Mouse (Mus musculus): ENCODE results near the gene Dnm1. TPM values are rescaled to one million over a fixed set of nuclear protein-coding genes. Genes with fewer than 3 reads are reported as not detected.

Dnm1 gene
- polyA plus RNA-seq, 1 experiment from 2014 or later = 18.0 TPM

DNA sequence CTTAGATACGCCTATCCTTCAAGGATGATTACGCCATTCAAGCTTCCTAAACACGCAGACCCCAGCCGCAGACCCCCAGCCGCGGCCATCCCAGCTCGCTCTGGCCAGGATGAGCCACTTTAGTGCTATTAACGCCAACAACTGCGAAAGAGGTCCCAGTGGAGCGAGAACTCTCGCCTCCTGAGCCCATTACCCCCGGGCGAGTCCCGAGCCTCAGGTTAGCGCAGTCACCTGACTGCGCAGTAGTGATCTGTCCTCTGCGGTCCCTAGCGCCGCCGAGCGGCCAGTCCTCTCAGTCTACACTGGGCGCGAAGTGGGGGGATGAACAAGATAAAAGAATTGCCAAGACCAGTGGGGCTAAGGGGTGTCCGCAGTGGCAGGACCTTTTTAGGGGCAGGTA lies 8.3 kb upstream of the Dnm1 start:
- ATAC-seq = no peak
- ChIA-PET POLR2A (no interaction called here), CTCF (interaction anchor here (0.8 kb wide), 1 partner anchor 59 kb away, joined by 3 read pairs; no protein-coding TSS in a partner anchor)
- no peak for TF ChIP-seq CTCF (IDR thresholded peaks at IDR 0.05)
- H3K27me3 ChIP-seq = no peaks in the 10 kb centered on the region
- DNase-seq (ENCODE audit: low read depth, low spot score) = no peak
- in situ Hi-C loops (cut with MboI; ENCODE audit: low pct_unique_long_range_greater_than_20kb) = no loop called here

DNA sequence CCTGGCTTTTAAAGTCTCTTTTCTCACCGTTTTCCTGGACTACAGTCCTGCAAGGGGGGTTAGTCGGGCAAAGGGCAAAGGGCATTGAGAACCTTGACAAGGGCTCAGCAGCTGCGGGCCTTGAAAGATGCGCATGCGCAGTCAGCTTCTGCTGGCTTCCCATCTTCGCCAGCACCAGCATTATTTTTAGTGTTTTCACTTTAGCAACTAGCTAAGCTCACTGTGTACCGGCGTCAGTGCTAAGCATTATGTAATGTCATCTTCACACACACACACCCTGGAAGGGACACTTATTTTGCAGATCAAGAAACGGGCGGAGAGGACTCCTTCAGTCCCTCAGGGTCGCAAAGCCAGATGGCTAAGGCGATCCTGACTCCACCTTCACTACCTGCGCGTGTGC lies 7.6 kb upstream of the Dnm1 start:
- ChIA-PET CTCF (interaction anchor here (0.8 to 1.1 kb wide), 3 partner anchors 19 to 58 kb away, joined by 3 read pairs; no protein-coding TSS in a partner anchor), POLR2A (no interaction called here)
- in situ Hi-C loops (cut with MboI; ENCODE audit: low pct_unique_long_range_greater_than_20kb) = no loop called here
- H3K27me3 ChIP-seq = no peaks in the 10 kb centered on the region
- no peak for TF ChIP-seq CTCF (IDR thresholded peaks at IDR 0.05)
- no peak for DNase-seq (ENCODE audit: low read depth, low spot score)
- ATAC-seq = no peak

DNA sequence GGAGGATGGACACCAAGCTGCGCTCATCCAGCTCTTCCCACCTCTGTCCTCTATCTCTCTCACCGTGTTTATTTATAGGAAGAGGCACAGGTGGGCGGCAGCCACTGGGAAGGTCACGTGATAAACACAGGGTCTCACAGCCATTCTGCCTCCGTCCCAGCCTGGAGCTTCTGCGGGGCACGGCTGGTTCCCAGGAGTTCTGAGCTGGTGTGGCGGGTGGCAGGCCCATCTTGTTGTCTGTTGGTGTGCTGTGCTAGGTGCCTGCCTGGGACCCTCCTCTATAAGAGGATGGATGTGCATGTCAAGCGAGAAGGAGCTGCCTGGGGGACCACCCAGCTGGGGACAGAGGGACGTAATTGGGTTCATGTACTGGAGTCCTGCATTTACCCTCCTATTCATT lies 5.2 kb upstream of the Dnm1 start:
- in situ Hi-C loops (cut with MboI; ENCODE audit: low pct_unique_long_range_greater_than_20kb) = no loop called here
- H3K27me3 ChIP-seq = no peaks in the 10 kb centered on the region
- ATAC-seq = no peak
- CTCF ChIA-PET = no interaction called here
- no peak for TF ChIP-seq CTCF (IDR thresholded peaks at IDR 0.05)
- POLR2A ChIA-PET = no interaction called here
- DNase-seq (ENCODE audit: low read depth, low spot score) = no peak

DNA sequence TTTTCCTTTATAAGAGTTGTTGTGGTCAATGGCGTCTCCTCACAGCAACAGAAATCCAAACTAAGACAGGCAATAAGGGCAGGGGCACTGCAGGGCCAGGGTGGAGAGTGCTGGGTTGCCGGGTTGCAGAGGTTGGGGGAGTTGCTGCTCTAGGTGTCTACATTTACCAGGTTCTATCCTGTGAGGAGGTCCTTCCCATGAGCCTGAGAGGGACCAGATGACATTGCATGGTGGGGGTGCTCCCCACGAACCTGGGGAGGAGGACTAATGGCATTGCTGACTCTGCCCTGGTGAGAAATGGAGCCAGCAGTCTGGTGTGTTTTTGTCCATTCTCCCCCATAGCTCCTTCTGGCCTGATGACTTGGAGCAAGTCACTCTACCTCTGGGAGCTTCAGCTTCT lies 4.6 kb upstream of the Dnm1 start:
- H3K27me3 ChIP-seq = no peaks in the 10 kb centered on the region
- in situ Hi-C loops (cut with MboI; ENCODE audit: low pct_unique_long_range_greater_than_20kb) = no loop called here
- ChIA-PET POLR2A (no interaction called here), CTCF (interaction anchor here (1.5 kb wide), 1 partner anchor 47 kb away, joined by 5 read pairs; no protein-coding TSS in a partner anchor)
- DNase-seq (ENCODE audit: low read depth, low spot score) (no peak), ATAC-seq (no peak)
- TF ChIP-seq CTCF (IDR thresholded peaks at IDR 0.05) = no peak

DNA sequence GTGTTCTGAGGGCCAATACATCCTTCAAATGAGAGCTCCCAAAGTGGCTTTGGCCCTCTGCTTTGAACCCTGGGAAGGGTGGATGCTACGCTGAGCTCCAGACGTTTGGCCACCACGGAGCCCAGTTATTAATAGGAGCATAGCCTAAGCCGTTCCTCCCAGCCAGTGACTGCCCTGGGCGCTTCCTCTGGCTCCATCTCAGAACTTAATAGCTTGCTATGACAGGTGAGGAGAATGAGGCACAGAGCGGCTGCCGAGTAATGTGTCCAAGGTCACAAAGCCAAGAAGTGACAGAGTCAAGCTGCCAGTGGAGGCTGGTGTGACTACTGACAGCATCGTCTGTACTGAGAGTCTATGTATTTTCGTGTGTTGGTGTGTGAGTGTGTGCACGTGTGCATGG lies 3.1 kb upstream of the Dnm1 start:
- no peaks in the 10 kb centered on the region for H3K27me3 ChIP-seq
- DNase-seq (ENCODE audit: low read depth, low spot score) (no peak), ATAC-seq (no peak)
- POLR2A ChIA-PET = no interaction called here
- in situ Hi-C loops (cut with MboI; ENCODE audit: low pct_unique_long_range_greater_than_20kb) = no loop called here
- no peak for TF ChIP-seq CTCF (IDR thresholded peaks at IDR 0.05)
- CTCF ChIA-PET = interaction anchor here (1.5 to 1.6 kb wide), 3 partner anchors 49 to 96 kb away, joined by 3 to 5 read pairs (median 3); no protein-coding TSS in a partner anchor

DNA sequence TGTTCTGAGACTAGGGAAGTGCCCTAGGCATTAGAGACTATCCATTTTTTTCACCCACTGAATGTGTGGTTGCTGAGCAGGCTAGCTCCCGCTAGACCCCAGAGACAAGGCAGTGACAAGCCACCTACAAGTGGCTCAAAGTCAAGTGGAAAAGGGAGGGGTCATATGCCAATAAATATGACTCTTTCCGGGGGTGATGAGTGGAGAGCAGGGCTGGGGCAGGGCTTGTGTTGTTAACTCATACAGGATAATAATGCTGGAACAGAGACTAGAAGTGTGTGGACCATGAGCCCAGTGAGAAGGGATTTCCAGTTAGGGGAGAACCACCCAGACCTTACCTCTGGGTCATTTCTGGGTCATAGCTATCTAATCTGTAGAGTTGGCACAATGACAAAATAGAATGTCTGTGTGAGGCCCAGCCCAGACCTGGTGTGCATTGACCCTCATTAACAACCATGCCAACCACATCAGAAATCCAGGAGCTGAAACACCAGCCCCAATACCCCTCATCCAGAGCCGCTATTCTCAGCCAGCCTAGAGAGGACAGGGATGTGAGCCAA lies 1.3 kb upstream of the Dnm1 start:
- DNase-seq (ENCODE audit: low read depth, low spot score) (no peak), ATAC-seq (no peak)
- POLR2A ChIA-PET = no interaction called here
- no peak for TF ChIP-seq CTCF (IDR thresholded peaks at IDR 0.05)
- no peaks in the 10 kb centered on the region for H3K27me3 ChIP-seq
- CTCF ChIA-PET = interaction anchor here (1.0 to 1.5 kb wide), 3 partner anchors 19 to 51 kb away, joined by 3 to 4 read pairs (median 3); no protein-coding TSS in a partner anchor
- in situ Hi-C loops (cut with MboI; ENCODE audit: low pct_unique_long_range_greater_than_20kb) = loop anchor here (5.0 kb wide), 1 partner anchor 42 kb away; no protein-coding TSS in a partner anchor

DNA sequence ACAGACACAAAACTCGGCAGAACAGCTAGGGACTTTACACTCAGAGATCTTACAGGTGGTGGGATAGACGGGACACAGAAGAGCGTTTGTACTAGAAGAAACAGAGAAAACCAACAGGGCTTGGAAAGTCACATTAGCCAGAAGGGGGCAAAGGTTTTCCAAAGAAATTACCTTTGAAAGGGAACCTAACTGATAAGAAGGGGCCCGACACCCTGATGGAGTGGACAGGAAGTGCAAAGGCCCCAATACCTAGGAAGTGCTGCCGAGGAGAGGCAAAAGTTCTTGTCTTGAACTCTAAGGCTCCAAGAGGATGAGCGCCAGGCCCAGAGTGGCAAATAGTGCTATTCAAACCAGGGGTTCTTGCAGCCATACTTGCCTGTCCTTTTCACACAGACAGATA lies 698 bp upstream of the Dnm1 start:
- TF ChIP-seq CTCF (IDR thresholded peaks at IDR 0.05) = no peak
- H3K27me3 ChIP-seq = no peaks in the 10 kb centered on the region
- DNase-seq (ENCODE audit: low read depth, low spot score) (no peak), ATAC-seq (no peak)
- ChIA-PET CTCF (interaction anchor here (0.9 to 1.2 kb wide), 2 partner anchors 19 to 29 kb away, joined by 4 to 5 read pairs; no protein-coding TSS in a partner anchor), POLR2A (no interaction called here)
- in situ Hi-C loops (cut with MboI; ENCODE audit: low pct_unique_long_range_greater_than_20kb) = loop anchor here (5.0 kb wide), 1 partner anchor 42 kb away; no protein-coding TSS in a partner anchor

DNA sequence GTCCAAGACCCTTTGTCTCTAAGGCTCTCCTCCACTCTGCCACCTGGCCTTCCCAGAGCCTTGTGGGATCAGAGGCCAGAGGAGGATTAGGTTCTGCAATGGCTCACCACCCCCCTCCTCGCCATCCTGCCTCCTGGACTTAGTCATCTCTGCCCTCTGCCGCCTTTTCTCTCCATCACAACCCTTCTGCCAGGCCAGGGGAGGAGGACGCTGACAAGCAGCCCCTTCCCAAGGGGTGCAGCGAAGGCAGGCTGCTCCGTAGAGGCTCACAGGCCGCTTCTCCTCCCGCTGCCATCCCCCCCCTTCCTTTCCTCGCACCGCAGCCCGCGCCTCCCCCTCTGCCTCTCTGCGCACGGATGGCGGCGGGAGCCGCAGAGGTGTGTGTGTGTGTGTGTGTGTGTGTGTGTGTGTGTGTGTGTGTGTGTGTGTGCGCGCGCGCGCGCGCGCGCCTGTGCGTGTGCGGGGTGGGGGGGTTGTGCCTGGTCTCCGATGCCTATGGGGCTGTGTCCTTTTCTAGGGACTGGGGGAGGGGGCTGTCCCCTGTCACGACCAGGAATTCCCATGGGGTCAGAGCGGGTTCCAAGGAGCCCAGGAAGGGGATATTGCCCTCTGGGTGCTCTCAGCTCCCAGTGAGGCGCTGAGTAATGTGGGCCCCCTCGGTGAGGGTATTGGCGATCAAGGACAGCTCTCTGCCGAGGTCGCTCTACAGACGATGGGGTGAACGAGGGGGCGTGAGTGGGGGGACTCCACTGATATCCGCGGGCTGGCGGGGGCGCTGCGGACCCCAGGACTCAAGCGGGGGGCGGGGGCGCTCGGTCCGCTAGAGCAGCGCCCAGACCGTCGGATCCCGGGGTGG lies 759 bp downstream of the Dnm1 start, which contains the start of gene Ciz1:
Ciz1 (plus strand) TSS at position 177 of the 856 bp plus-strand sequence.
- ChIA-PET CTCF (interaction anchor here (1.1 to 1.6 kb wide), 3 partner anchors 15 to 44 kb away, joined by 3 to 5 read pairs (median 4); no protein-coding TSS in a partner anchor), POLR2A (interaction anchor here (0.7 kb wide), 1 partner anchor 336 kb away, joined by 3 read pairs; no protein-coding TSS in a partner anchor)
- in situ Hi-C loops (cut with MboI; ENCODE audit: low pct_unique_long_range_greater_than_20kb) = loop anchor here (5.0 kb wide), 1 partner anchor 40 kb away; no protein-coding TSS in a partner anchor
- TF ChIP-seq CTCF (IDR thresholded peaks at IDR 0.05) = no peak
- H3K27me3 ChIP-seq = no peaks in the 10 kb centered on the region
- ATAC-seq = peak; percentile 34
- no peak for DNase-seq (ENCODE audit: low read depth, low spot score)

DNA sequence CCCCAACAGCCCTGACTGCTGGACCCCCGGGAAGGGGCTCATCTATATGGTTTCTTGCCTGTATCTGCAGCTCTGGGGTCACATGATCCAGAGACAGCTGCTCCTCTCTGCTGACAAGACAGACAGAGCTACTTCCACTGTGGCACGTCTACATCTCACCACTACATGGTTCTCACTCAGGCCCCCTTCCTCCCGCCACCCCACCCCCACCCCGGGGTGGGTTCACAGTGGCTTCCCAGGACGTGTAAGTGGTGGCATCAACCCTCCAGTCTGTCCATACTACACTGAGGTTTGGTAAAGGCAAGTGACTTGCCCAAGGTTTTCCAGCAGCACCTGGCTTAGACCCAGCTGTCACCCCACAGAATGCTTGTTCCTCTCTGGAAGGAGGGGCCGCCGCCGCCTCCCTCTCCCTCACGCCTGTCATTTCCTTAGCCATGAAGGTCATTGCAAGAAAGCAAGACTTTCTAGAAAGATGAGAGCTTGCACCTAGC lies 1.6 kb downstream of the Dnm1 start:
- POLR2A ChIA-PET = no interaction called here
- no peak for TF ChIP-seq CTCF (IDR thresholded peaks at IDR 0.05)
- ATAC-seq (no peak), DNase-seq (ENCODE audit: low read depth, low spot score) (no peak)
- H3K27me3 ChIP-seq = no peaks in the 10 kb centered on the region
- CTCF ChIA-PET = interaction anchor here (1.1 to 1.6 kb wide), 3 partner anchors 15 to 44 kb away, joined by 3 to 5 read pairs (median 4); no protein-coding TSS in a partner anchor
- in situ Hi-C loops (cut with MboI; ENCODE audit: low pct_unique_long_range_greater_than_20kb) = loop anchor here (5.0 kb wide), 1 partner anchor 39 kb away; no protein-coding TSS in a partner anchor

DNA sequence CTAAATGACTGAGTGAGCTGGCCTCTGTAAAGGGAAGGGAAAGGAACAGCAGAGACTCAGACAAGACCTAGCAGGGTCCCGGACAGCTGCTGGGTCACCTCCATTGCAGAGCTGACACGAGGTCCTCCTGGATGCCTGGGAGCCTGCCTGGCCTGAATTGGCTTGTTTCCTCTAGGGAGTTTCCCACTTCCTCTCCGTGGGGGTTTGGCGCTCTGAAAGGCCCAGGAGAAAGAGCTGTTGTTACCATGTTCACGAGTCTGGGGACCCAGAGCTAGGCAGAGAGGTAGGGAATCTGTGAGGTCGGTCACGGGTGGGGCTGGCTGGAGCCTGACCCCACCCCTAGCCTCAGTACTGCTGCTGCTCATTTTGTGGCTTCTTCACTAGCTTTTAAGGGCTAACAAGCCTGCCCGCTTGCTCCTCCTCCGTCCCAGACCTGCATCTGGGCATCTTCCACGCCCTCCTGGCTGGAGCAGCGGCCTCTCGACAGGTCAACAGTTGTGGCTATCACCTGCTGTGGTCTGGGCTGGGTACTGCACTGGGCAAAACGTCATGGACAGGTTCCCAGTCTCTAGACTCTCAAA lies 2.6 kb downstream of the Dnm1 start:
- no peak for DNase-seq (ENCODE audit: low read depth, low spot score)
- in situ Hi-C loops (cut with MboI; ENCODE audit: low pct_unique_long_range_greater_than_20kb) = loop anchor here (5.0 kb wide), 1 partner anchor 38 kb away; no protein-coding TSS in a partner anchor
- POLR2A ChIA-PET = no interaction called here

More for the DNA sequence above, 2.6 kb downstream of the Dnm1 start:
- TF ChIP-seq CTCF (IDR thresholded peaks at IDR 0.05) = no peak
- ATAC-seq = no peak
- no peaks in the 10 kb centered on the region for H3K27me3 ChIP-seq
- CTCF ChIA-PET = interaction anchor here (1.0 to 2.0 kb wide), 3 partner anchors 12 to 43 kb away, joined by 3 to 6 read pairs (median 3); no protein-coding TSS in a partner anchor
